Mouse (Mus musculus): ENCODE measurements around the gene Siglecf.
"Not testable (repeated sequence)": the region's sequence is repeated elsewhere in the genome, so short reads cannot be mapped to it uniquely, and the experiment has no call there.

Siglecf gene

DNA sequence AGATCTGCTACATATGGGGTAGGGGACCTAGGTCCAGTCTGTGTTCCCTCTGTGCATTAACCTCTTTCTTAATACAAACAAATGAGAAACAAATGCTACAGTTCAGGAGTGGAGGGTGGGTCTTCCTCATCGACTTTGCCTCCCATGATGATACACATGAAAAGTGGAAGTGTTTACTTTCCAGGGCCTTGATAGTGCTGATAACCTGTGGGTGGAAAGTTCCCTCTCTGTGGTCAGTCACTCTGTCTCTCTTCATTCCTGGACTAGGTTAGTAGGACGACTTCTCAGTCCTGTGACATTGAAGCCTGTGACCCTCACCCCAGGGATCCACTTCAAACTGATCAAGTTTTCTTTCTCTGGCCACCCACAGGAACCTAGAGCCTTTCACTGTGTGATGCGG lies at the start of gene Siglecf:
Siglecf (plus strand) TSS at position 188 of the 400 bp plus-strand sequence.
- no peak for DNase-seq

DNA sequence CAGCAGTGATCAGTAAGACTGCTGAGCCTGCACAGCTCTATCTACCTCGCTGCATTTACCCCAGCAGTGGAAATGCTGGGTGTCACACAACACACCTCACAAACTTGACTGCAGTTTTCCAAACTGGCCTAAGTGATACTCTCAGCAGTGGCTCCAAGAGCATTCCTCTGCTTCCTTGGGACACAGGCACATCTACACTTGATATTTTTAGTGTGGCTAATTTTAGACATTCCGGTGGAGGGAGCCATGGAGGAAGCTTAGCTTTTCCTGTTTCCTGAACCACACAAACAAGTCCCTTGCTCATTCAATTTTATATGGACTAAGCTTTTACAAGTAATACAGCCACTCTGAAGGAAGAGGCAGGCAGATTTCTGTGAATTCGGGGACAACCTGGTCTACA lies 45.9 kb upstream of the Siglecf start:
- DNase-seq, result peak in 1 of 2 experiments; percentile 7

DNA sequence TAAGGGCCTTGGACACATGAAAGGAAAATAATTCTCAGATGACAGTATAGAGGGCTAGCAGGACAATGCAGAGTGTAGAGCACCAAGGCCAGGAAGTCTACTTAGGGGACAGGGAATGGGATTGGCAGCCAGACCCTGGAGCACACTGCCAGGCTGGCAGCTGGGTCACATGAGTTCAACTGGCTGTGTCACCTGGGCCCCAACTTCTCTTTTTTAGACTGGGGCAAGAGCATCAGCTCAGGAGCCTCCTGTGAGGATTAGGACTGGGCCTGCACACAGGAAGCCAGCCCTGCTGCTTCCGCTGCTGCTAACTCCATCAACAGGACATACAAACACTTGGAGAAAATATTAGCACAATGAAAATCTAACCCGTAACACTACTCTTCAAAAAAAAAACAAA lies 42.1 kb upstream of the Siglecf start:
- DNase-seq, result no peak

DNA sequence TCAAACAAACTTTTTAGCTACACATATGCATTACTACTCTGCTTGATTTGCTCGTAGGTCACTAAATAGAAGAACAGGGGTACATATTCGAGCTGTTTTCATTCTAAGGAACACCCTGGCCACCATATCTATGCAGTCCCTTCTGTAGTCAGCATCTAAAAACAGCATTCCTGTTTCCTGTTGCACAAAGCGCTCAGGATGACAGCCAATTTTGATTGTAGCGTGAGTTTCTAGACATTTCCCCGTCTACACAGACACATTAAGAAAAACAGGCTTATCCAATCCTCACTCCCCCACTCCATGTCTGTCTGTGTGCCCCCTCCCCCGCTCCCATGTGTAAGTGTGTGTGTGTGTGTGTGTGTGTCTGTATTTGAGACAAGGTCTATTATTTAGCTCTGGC lies 39.5 kb upstream of the Siglecf start:
- DNase-seq, result no peak

DNA sequence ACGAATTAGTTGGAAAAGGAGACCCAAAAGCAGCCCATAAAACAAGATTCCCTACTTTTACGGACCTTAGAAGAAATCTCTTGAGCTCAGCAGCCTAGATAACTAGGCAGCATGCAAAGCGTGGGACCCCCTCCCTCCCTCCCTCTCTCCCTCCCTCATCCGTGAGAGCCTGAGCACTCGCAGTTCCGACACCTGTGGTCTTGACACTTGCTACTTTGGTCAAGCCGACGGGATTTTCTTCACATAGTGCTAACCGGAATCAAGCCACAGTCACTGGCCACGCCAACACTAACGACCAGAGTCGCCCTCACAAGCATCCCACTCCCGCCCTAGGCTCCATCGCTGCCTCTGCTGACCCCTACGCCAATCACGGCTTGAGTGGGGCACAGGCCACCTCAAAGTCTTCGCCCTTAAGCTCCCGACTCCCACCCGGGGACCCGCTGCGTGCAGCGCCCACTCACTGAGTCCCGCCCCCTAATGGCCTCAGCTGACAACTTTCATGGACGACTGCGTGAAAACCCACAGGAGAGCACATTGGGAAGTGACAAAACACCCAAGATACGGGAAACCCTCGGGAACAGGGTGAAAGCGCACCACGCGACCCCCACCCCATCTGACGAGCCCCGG lies 38.6 kb upstream of the Siglecf start:
- no peak for DNase-seq

DNA sequence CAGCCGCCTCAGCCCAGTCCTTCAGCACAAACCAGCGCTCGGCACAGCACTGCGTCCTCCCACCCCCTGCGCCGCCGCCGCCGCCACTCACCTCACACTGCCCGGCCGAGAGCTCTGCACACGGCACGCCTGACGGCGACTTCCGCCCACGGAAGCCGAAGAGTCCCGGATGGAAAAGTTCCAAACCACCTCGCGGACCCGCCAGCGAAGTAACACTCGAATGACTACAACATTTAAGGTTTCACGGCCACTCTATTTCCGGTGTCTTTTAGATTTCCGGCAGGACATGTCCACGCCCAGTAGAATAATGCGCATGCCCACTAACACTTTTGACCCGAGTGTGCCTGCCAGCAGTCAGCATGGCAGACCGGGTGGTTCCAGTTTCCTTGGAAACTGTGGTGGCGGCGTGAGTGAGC lies 38.1 kb upstream of the Siglecf start, which contains the start of gene Zfp715:
Zfp715 (minus strand) TSS at position 282 of the 416 bp plus-strand sequence.
- peak; percentile 90 to 91 for DNase-seq

DNA sequence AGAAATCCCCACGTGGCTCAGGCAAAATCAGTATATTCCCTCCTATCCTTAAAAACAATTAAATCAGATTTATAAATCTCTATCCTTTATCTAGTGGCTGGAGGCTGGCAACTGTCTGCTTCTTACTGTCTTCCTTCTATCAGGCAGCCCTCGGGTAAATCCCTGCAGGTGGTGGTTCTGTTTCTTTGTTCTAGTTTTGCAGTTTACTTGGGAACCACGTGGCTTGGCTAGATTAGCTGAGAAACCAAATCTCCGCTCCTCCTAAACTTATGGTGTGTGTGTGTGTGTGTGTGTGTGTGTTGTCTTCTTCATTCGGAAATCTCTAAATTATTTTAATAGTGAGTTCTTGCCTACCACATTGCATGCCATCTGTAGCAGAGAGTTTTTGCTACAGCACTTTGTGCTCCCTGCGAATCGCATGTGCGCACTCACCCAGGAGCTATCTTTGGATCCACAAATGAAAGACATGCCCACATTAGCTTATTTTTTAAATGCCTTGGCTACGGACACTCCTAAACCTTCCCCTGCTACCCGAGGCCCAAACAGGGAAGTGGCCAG lies 24.8 kb upstream of the Siglecf start:
- DNase-seq, result no peak

DNA sequence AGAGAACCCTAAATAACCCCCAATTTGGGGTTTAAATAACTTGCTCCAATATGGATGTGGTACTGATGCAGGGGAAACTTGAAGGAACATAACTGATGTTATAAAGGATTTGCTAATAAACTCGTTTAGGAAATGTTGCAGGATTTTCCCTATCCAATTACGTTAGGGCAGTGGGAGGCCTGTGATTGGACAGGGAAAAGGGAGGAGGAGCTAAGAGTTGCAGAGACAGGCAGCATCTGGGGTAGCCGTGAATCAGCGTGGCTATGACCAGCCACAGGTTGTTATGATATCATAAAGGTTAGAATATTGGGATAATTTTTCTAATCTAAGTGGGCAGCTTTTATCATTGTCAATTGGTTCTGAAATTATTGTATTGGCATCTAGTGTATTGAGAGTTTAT lies 23.0 kb upstream of the Siglecf start:
- no peak for DNase-seq

DNA sequence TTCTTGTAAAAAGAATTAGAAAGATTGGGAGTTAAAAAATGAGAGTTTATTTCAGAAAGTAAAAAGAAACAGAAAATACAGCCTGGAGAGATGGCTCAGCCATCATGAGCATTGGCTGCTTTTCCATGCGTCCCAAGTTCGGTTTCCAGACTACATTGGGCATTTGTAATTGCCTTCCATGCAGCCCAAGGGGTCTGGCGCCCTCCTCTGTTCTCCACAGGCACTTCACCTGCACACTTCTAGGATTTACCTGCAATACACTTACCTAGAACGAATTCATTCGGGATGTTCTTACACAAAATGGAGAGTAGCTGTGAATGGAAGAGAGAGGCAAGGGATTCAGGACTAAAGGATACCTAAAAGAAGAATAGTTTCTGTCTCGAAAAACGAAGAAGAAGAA lies 17.9 kb upstream of the Siglecf start:
- peak; percentile 54 to 61 for DNase-seq

DNA sequence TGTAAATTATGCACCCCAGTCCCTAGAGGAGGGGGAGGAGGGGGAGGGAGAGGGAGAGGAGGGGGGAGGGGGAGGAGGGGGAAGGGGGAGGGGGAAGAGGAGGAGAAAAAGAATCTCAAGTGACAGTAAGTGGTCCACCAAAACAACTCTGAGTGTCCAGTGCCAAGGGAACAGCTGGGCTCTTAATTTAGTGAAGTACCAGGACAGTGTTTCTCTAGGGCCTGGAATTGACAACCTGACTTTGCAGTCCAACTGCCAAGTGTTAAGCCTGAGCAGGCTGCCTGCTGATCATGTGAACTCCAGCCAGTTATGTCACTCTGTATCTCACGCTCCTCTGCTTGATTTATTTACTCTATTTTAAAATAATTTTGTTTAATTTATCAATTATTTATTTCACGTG lies 17.2 kb upstream of the Siglecf start:
- peak; percentile 9 to 16 for DNase-seq

DNA sequence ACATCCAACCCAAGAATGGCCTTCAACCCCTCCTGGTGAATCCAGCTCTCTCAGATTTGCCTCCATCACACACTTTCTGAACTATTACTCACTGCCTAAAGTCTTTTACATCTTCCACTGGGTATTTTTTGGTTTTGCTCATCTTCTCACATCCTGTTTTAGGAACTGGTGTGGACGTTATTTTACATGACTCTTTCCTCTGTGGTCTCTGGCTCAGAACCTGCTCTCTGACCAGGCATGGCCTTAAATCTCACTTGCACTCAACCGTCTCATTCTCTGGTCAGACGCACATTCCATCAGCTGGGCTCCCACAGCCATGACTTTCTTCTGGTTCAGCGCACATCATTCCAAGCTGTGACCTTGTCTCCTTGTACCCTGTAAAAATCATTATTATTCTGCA lies 10.4 kb upstream of the Siglecf start:
- no peak for DNase-seq

DNA sequence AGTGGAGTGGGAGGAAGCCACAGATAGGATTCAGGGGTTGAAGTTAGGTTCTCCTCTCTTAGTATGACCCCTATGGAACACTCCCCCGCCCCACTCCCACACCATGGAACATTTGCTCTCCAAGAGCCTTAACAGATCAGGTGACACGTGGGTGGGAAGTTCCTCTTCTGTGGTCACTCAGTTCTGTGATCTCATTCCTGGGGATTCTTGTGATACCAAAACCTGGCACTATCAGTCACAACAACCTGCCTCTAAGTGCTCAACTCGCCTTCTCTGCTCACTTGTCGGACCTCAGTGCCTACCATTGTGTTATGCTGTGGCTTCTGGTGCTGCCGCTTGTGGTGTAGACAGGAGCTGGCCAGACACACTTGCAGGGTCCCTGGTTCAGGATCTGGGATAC lies 8.0 kb upstream of the Siglecf start:
- DNase-seq, result no peak

DNA sequence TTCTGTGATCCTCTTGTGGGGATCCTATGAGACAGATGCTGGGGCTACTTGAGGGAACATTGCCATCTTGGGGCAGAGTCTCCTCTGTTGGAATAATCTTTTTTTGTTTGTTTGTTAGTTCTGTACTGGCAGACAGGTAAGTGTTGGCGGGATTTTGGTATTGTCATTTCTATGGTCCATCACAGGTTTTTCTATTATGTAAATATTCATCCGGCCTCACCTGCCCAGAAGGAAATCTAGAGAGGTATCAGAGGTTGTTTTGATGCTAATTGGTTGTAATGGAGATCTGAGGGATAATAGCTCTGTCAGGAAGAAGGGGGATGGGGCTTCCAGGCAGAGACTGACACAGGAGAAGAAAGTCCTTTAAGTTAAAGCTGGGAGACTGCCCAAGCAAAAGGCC lies 7.1 kb upstream of the Siglecf start:
- no peak for DNase-seq

DNA sequence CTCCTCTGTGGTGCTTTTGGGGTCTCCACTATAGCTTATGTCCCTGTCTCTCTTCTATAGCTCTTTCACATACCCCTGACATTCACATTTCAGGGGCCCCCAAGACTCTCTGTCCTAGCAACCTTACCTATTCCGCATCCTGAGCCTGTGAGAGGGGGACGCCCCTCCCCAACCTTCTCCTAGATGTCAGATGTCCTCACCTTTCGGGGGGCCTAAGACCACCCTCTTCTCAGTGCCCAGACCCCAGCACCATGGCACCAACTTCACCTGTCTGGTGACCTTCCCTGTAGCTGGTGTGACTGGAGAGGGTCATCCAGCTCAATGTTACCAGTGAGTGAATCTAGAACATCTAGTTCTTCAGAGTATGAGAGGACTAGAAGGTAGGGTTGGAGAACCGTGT lies 6.7 kb upstream of the Siglecf start:
- no peak for DNase-seq

DNA sequence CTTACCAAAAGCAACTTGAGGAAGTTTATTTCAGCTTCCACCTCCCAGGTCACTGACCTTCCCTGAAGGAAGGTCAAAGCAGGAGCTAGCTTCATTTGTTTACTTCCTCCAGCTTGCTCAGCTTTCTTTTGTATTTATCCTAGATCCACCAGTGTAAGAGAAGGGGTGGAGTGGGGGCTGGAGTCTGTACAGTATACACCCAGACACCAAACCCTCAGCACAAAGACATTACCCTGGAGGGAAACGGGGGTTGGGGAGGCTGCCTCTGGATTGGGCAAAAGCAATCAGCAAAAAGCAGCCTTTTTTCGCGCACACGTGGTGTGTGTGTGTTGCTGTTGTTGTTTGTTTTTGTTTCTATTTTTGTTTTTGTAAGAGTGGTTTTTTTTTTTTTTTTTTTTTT lies 5.0 kb upstream of the Siglecf start:
- DNase-seq, result no peak

DNA sequence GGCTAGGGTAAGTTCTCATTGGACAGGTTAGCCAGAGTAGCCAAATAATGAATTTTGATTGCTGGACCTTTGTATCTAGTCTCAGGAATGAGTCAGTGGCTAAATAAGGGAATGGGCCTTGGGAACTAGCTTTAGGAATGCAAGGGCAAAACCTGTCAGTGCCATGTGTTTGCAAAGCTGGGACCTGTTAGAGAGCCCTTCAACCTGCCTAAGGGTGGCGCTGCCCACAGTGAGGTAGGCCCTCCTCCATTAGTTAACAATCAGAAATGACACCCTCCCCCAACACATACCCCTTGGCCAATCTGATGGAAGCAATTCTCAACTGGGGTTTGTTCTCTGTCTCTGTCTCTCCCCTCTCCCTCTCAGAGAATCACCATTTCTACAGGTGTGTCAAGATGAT lies 4.6 kb upstream of the Siglecf start:
- no peak for DNase-seq

DNA sequence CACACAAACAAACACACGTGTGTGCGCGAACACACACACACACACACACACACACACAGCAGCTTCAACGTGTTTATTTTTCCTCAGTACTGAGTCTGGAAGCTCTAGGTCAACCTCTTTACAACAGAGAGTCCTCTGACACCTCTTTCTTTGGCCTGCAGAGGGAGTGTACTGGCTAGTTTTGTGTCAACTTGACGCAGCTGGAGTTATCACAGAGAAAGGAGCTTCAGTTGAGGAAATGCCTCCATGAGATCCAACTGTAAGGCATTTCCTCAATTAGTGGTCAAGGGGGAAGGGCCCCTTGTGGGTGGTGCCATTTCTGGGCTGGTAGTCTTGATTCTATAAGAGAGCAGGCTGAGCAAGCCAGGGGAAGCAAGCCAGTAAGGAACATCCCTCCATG lies 1.5 kb upstream of the Siglecf start:
- DNase-seq, result not testable (repeated sequence)

DNA sequence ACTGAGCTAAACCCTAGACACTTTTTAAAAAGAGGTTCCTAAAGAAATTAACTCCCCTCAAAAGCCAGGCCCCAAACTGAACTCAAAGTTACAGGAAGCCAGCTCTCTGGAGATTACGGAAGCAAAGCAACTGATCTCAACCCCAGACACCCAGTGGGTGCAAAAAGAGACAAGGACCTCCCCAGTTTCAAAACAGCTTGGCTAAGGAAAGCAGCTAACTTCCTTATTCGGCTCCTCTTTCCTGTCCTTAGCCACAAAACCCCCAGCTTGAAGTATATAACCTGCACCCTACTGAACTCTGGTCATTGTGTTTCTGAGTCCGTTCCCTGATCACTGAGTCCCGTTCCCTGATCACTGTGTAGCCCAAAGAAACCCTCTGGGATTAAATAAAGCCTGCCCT lies 2.0 kb downstream of the Siglecf start:
- DNase-seq, result no peak

DNA sequence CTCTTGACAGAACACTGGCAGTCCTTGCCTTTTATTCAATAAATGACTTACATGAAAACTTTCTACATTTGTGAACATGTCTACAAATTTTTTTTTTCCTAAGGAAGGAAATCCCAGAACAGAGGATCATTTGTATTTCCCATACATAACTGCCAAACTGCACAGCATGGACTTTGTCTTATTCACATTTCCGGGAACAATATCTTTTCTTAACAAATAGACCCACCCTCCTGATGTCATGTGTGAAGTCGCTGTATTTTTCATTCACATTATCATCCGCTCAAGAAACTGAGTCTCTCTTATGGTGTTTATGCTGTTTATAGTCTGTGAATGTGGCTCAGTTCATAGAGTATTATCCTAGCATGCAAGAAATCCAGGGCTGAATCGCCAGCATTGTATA lies 2.6 kb downstream of the Siglecf start:
- DNase-seq, result no peak

DNA sequence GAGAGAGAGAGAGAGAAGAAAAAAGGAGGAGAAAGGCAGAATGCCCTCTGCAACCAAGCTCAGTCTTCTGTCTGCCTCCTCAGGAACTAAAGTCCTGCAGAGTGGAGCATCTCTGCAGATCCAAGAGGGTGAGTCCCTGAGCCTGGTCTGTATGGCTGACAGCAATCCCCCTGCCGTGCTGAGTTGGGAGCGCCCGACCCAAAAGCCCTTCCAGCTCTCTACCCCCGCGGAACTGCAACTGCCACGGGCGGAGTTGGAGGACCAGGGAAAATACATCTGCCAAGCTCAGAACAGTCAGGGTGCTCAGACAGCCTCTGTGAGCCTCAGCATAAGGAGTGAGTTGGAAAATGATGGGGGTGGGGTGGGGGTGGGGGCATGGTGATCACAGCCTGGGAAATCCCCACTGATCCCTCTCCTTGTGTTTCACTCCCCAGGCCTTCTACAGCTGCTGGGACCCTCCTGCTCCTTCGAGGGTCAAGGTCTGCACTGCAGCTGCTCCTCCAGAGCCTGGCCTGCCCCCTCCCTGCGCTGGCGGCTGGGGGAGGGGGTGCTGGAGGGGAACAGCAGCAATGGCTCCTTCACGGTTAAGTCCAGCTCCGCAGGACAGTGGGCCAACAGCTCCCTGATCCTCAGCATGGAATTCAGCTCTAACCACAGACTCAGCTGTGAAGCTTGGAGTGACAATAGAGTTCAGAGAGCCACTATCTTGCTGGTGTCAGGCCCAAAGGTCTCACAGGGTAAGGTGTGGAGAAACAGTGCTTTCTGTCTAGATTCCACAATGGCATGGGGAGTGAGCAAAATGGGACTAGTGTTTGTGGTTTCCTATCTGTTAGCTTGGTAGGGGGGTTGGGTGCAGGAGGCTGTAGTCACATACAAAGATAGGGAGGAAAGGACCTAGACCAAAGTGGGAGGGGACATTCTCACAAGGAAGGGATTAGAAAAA lies 4.0 kb downstream of the Siglecf start:
- peak in 1 of 2 experiments; percentile 3 for DNase-seq

DNA sequence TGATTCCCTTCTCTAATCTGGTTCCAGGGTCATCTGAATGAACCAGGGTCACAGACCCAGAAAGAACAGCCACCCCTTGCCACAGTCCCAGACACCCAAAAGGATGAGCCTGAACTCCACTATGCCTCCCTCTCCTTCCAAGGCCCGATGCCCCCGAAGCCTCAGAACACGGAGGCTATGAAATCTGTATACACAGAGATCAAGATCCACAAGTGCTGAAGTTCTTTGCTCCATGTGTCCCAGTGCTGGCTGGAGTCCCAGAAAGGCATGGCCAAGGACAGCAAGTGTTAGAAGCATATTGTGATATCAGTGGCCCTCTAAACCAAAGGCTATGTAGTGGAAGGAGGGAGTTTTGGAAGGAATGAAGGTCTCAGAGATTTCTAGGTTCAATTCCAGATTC lies 7.4 kb downstream of the Siglecf start:
- DNase-seq, result no peak

DNA sequence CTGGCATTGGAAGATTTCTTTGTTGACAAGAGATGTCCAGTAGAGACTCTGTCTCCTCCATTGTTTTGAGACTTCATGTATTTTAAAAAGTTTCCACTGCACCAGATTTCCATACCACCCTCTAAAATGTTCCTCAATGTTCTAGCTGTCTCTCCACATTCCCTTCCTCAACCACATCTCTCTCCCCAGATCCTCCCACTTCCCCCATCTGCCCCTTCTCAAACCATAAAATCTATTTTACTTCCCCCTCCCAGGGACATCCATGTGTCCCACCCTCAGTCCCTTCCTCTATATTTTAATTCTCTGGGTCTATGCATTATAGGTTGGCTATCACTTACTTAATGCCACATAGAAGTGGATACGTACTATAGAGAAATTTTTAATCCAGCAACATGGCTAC lies 10.3 kb downstream of the Siglecf start:
- no peak for DNase-seq

DNA sequence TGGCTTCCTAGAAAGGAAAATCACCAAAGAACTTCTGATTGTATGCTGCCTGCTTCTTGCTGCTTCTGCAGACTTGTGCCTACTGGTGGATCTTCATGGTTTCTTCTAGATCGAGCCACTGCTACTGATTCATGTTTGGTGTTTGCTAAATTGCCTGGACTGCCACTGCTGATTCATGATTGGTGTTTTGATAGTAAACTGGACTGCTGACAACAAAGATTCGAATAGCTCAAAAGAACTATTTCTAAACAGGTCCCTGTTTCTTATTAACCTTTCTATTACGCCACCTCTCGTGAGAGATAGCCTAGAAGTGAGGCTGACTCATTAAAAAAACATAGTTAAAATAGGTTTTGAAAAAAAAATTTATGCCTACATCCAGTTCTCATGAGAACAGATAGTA lies 10.9 kb downstream of the Siglecf start:
- DNase-seq, result no peak

DNA sequence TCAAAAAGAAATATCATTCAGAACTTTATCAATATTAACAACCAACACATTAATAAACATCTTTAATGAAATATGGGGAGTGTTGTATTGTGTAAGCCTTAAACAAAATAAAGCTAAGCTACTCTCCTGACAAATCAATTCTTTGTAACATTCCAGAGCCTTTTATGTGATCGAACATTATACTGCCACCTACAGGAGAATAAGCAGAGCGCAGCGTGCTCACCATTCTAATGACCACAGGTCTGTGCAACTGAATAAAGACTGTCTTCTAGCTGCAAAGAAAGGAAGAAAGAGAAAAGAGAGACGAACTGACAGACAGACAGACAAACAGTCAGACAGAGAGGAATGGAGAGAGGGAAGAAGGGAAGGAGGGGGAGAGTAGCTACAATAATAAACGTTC lies 27.1 kb downstream of the Siglecf start:
- peak; percentile 34 to 36 for DNase-seq

Measured in cerebellum, postnatal 14 days (tissue).